Mouse (Mus musculus) frontal cortex, adult (tissue): ENCODE data around the gene Tnfrsf1a.

Source experiments
- ATAC-seq: cut with Nextera tagmentation; 2 replicates; pipeline ENCODE4 v1.9.2; 2017; ENCODE audit warnings: mild to moderate bottlenecking, moderate library complexity, mixed read lengths; ENCODE audit not compliant: low TSS enrichment

The Tnfrsf1a gene

GRCm38 (mm10) chr6:125385066-125385974, 36.2 kb downstream of the Tnfrsf1a start:
- peak; percentile 65 for ATAC-seq

DNA sequence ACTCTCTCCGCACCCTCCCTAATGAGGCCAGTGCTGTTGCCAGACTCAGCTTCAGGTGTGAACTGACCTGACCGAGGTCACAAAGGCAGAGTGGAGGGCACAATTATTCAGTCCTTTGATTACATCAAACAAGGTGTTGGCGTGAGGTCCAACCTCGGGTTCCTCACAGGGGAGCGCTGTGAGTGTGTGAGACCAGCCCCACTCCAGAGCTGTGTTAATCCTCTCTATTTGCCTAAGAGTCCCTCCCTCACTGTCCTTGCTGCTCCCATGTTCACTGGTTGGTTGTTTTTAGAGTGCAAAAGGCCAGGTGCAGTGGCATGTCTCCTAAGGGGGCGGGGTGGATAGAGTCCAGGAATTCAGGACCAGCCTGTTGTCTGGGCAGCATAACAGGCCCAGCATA, 36.9 kb downstream of the Tnfrsf1a start:
- ATAC-seq: no peak

GRCm38 (mm10) chr6:125389853-125390252, 40.7 kb downstream of the Tnfrsf1a start:
- no peak for ATAC-seq

DNA sequence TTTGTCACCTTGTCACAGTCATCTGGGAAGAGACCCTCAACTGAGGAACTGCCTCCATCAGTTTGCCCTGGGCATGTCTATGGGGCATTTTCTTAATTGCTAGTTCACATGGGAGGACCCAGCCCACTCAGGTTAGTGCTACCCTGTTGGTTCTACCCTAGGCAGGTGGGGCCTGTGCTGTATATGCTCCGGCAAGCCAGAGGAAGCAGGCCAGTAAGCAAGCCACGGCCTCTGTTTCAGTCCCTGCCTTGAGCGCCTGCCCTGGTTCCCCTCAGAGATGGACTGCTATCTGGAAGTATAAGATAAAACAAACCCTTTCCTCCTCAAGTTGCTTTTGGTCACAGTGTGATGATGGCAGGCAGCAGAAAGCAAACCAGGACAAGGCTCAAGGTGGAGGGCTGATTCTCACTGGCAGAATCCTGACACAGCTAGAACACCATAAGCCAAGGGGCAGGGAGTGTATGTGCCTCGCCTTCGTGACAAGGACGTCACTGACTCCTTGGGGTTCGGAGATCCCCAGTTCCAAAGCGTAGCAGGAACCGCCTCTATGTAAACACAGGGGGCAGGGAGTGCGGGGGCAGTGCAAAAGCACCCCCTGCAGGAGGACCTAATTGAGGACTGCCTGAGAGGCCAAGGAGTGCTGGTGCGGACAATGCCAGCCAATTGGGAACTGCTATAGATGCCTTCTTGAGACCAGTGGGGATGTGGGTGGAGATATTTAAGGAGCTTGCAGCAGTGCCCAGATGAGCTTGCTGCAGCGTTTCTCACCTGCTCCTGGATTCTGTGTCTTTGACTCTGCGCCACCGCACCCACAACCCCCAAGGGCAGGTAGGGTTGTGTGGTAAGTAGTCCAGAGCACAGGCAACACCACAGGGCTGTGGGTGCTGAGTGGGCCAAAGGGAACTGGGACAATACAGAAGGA, 56.6 kb downstream of the Tnfrsf1a start:
- ATAC-seq: peak; percentile 67

- no peak for ATAC-seq
These were observed 58.1 kb downstream of the Tnfrsf1a start for GRCm38 (mm10) chr6:125407224-125407623.

DNA sequence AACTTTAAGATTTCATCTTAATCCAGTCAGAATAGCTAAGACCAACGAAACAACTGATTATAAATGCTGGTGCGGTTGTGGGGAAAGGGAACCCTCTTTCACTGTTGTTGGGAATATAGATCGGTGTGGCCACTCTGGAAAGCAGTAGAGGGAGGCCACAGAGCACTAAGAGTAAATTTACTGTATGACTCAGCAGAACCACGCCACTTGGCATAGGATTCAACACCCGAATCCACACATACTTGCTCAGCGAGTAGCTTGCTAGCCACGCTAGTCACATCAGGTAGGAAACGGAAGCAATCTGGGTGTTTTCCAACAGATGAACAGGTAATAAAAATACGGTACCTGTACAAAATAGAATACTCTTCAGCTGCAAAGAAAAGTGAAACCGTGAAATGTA, 58.5 kb downstream of the Tnfrsf1a start:
- no peak for ATAC-seq

DNA sequence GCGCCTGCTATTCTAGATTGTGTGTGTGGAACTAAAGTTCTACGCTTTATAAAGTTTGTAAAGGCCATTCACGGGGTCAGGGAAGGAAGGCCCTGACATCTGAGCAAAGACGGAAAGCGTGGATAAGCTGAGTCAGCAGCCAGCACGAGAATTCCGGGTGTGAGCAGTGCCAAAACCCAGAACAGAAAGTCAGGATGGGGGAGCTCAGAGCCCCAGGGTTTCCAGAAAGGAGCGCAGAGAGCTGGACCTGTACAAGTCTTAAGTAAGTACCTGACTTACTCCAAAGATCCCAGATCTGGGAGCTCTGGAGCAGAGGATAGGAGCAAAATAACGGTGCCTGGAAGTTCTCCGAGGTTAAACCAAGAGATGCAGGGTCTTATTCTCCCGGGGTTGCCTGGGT, 61.4 kb downstream of the Tnfrsf1a start:
- no peak for ATAC-seq

DNA sequence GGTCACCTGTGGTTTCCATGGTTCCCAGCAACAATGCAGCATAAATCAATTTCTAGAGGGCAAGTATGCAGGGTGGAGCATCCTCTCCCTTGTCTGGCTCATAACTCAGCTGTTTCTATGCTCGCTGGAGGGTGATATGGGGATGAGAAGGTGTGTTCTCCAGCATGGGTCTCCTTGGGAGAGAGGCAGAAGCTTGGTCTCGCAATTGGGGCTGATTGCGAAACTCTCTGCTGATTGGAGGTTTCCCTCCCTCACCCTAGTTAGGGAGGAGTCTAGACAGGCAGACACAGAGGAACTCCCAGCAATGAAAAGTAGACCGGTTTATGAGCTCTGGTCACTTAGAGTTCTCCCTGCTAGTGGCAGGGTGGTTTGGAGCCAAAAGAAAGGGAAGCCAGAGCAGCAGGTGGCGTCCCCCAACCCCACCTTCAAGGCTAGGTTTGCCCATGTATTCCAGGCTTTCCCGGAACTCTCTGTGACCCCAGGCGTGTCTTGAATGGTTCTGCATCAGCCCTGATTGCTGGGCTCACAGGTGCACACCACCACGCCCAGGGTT, 61.9 kb downstream of the Tnfrsf1a start:
- ATAC-seq: no peak

GRCm38 (mm10) chr6:125411661-125412060, 62.5 kb downstream of the Tnfrsf1a start:
- ATAC-seq: no peak
